Mouse (Mus musculus): Measurements from ENCODE around the gene T. TPM values are rescaled to one million over a fixed set of nuclear protein-coding genes. Genes with fewer than 3 reads are reported as not detected.

The T gene
- polyA plus RNA-seq, 2 experiments, result 0.56 to 3.6 TPM

DNA sequence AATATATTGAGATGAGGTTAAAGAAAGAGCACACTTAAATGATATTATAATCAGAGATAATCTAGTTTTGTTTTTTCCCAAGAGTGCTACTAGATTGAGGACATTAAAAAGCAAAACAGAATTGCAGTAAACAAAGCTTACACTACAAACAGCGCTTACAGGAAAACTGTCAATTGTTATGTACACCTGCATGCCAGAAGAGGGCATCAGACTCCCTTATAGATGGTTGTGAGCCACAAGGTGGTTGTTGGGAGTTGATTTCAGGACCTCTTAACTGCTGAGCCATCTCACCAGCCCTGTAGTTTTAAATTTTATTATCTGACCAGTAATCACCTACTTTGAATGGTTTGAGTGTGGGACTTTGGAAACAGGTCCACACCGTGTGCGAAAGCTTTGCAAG lies 14.1 kb downstream of the T start:
- Histone ChIP-seq H3K36me3 (ENCODE audit: control insufficient read depth, insufficient read depth, low read length) (no peaks in the 10 kb centered on the region), H3K9ac (ENCODE audit: low read depth, low read length, severe bottlenecking) (no peak overlapping the region), H3K4me3 (replicated peaks; ENCODE audit: low read length) (no peak overlapping the region), H3K9me3 (ENCODE audit: control insufficient read depth, low read length) (no peaks in the 10 kb centered on the region; the same call in 1 of the 2 replicates), H3K27ac (replicated peaks; ENCODE audit: low read depth, low read length) (no peak overlapping the region), H3K4me1 (ENCODE audit: control insufficient read depth, insufficient read depth, low read length) (no peaks in the 10 kb centered on the region), H3K27me3 (ENCODE audit: control insufficient read depth, insufficient read depth, low read length) (no peaks in the 10 kb centered on the region), H3K4me2 (replicated peaks; ENCODE audit: low read depth, low read length, severe bottlenecking) (no peak overlapping the region)
- WGBS, result 62% methylated on average over 3 of the region's 3 CpGs
- ATAC-seq (ENCODE audit: low FRiP score, low read depth), result no peak
- no peak for TF ChIP-seq POLR2A (IDR thresholded peaks at IDR 0.05; ENCODE audit: borderline replicate concordance, extremely low read depth, insufficient read depth, insufficient read length)
- no peak for DNase-seq (ENCODE audit: low spot score)

DNA sequence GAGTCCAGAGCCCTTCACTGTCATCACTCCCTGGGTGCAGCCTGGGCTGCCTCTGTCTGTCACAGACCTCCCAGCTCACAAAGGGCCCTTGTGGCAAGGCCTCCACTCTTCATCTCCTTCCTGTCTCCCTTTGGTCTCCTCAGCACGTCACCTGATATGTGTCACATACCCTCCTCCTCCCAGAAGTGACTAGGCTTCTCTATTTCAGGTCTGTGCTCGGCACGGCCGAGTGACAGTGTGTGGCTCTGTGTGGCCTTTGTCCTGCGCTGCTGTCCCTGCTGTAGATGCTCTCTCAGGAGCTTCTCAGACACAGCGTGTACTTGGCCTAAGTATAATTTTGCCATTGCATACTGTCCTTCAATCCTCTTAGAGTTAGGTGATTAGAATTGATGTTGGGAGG lies 21.0 kb downstream of the T start:
- WGBS, result 59% methylated on average over 6 of the region's 6 CpGs
- H3K9me3 ChIP-seq (ENCODE audit: control insufficient read depth, low read length), result no peaks in the 10 kb centered on the region

DNA sequence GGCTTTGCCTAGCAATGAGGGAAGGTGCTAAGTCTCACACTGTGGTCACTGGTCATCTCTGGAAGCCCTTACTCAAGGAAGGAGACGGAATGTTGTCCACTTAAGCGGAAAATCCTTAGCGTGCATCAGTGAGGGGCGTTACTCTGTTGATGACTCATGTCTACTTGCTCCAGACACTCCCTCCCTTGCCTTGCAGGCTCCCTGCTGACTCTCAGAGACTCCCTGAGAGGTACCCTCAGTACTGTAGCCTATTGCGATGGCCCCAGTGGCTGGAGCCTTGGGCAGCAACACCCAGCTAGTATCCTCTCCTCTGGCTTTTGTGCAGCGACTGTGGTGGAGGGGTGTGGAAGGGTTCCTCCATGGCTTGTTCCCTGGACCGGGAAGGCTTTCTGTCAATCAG lies 21.4 kb downstream of the T start:
- H3K4me3 ChIP-seq (replicated peaks; ENCODE audit: low read length), result no peak overlapping the region
- ATAC-seq (ENCODE audit: low FRiP score, low read depth), result no peak
- no peak for DNase-seq (ENCODE audit: low spot score)
- no peak for TF ChIP-seq POLR2A (IDR thresholded peaks at IDR 0.05; ENCODE audit: borderline replicate concordance, extremely low read depth, insufficient read depth, insufficient read length)
- no peak overlapping the region for H3K27ac ChIP-seq (replicated peaks; ENCODE audit: low read depth, low read length)
- H3K27me3 ChIP-seq (ENCODE audit: control insufficient read depth, insufficient read depth, low read length), result peaks cover 3% of the 10 kb centered on the region; the same call in 1 of the 2 replicates
- H3K9ac ChIP-seq (ENCODE audit: low read depth, low read length, severe bottlenecking), result no peak overlapping the region
- H3K4me1 ChIP-seq (ENCODE audit: control insufficient read depth, insufficient read depth, low read length), result no peaks in the 10 kb centered on the region
- H3K36me3 ChIP-seq (ENCODE audit: control insufficient read depth, insufficient read depth, low read length), result no peaks in the 10 kb centered on the region
- H3K9me3 ChIP-seq (ENCODE audit: control insufficient read depth, low read length), result no peaks in the 10 kb centered on the region
- H3K4me2 ChIP-seq (replicated peaks; ENCODE audit: low read depth, low read length, severe bottlenecking), result no peak overlapping the region
- WGBS, result 77% methylated on average over 7 of the region's 7 CpGs

More for the DNA sequence above, 21.0 kb downstream of the T start:
- H3K4me1 ChIP-seq (ENCODE audit: control insufficient read depth, insufficient read depth, low read length), result no peaks in the 10 kb centered on the region
- peaks cover 1% of the 10 kb centered on the region; the same call in 1 of the 2 replicates for H3K27me3 ChIP-seq (ENCODE audit: control insufficient read depth, insufficient read depth, low read length)
- no peak overlapping the region for H3K4me3 ChIP-seq (replicated peaks; ENCODE audit: low read length)
- no peak for TF ChIP-seq POLR2A (IDR thresholded peaks at IDR 0.05; ENCODE audit: borderline replicate concordance, extremely low read depth, insufficient read depth, insufficient read length)
- DNase-seq (ENCODE audit: low spot score), result no peak
- H3K4me2 ChIP-seq (replicated peaks; ENCODE audit: low read depth, low read length, severe bottlenecking), result no peak overlapping the region
- no peak overlapping the region for H3K27ac ChIP-seq (replicated peaks; ENCODE audit: low read depth, low read length)
- no peak overlapping the region for H3K9ac ChIP-seq (ENCODE audit: low read depth, low read length, severe bottlenecking)
- H3K36me3 ChIP-seq (ENCODE audit: control insufficient read depth, insufficient read depth, low read length), result no peaks in the 10 kb centered on the region
- ATAC-seq (ENCODE audit: low FRiP score, low read depth), result no peak

DNA sequence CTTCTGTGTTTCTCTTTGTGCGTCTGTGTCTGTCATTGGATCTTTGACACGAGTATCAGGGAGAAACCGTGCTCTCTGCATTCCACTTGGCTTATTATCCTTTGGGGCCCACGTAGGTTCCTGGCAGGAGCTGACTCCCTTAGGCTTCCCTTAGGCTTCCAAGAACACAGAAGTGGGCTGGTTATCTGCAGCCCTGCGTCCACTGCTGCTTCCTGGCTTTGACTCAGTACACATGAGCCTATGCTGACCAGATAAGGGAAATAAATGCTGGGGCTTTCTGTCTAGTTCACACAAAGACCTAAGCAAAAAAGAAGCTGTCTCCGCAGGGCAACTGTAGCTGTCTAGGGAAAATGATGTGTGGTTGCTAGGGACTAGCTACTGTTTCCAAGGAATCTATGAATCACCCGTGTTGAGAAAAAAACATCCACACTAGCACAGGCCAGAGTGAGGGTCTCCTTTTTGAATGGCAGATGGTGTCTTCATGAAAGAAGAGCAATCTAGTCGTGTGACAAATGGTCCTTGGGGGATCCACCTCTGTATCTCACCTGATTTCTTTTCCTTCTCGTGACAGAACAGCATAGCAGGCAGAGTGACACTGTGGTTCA lies 22.7 kb downstream of the T start:
- no peaks in the 10 kb centered on the region for H3K36me3 ChIP-seq (ENCODE audit: control insufficient read depth, insufficient read depth, low read length)
- no peak for DNase-seq (ENCODE audit: low spot score)
- H3K4me2 ChIP-seq (replicated peaks; ENCODE audit: low read depth, low read length, severe bottlenecking), result no peak overlapping the region
- no peak overlapping the region for H3K27ac ChIP-seq (replicated peaks; ENCODE audit: low read depth, low read length)
- 51% methylated on average over 9 of the region's 9 CpGs for whole genome bisulfite sequencing
- no peak for ATAC-seq (ENCODE audit: low FRiP score, low read depth)
- H3K4me3 ChIP-seq (replicated peaks; ENCODE audit: low read length), result no peak overlapping the region
- H3K9me3 ChIP-seq (ENCODE audit: control insufficient read depth, low read length), result no peaks in the 10 kb centered on the region
- no peaks in the 10 kb centered on the region for H3K4me1 ChIP-seq (ENCODE audit: control insufficient read depth, insufficient read depth, low read length)
- TF ChIP-seq POLR2A (IDR thresholded peaks at IDR 0.05; ENCODE audit: borderline replicate concordance, extremely low read depth, insufficient read depth, insufficient read length), result no peak
- H3K27me3 ChIP-seq (ENCODE audit: control insufficient read depth, insufficient read depth, low read length), result peaks cover 3% of the 10 kb centered on the region; the same call in 1 of the 2 replicates
- H3K9ac ChIP-seq (ENCODE audit: low read depth, low read length, severe bottlenecking), result no peak overlapping the region; the same call in 1 of the 2 replicates

DNA sequence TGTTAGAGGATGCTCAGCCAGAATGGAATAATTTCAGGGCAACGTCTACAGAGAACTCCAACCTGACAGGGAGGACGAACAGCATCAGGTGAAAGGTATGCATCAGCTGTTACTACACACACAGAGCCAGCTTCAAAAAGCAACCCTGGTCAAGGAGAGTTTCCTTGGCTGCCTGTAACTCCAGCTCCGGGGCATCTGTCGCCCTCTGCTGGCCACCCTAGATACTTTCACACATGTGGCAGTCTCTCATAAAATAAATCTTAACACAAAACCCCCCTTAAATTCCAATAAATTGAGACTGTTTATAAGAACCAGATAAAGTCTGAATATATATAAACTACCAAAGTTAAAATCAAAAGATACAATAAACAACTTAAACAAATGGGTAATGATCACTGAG lies 27.3 kb downstream of the T start:
- no peak overlapping the region for H3K4me3 ChIP-seq (replicated peaks; ENCODE audit: low read length)
- no peak overlapping the region for H3K9ac ChIP-seq (ENCODE audit: low read depth, low read length, severe bottlenecking)
- H3K9me3 ChIP-seq (ENCODE audit: control insufficient read depth, low read length), result no peaks in the 10 kb centered on the region
- peaks cover 3% of the 10 kb centered on the region; the same call in 1 of the 2 replicates for H3K27me3 ChIP-seq (ENCODE audit: control insufficient read depth, insufficient read depth, low read length)
- H3K4me1 ChIP-seq (ENCODE audit: control insufficient read depth, insufficient read depth, low read length), result no peaks in the 10 kb centered on the region
- H3K4me2 ChIP-seq (replicated peaks; ENCODE audit: low read depth, low read length, severe bottlenecking), result no peak overlapping the region
- ATAC-seq (ENCODE audit: low FRiP score, low read depth), result no peak
- H3K36me3 ChIP-seq (ENCODE audit: control insufficient read depth, insufficient read depth, low read length), result no peaks in the 10 kb centered on the region
- H3K27ac ChIP-seq (replicated peaks; ENCODE audit: low read depth, low read length), result no peak overlapping the region
- WGBS, result 5% methylated on average over 4 of the region's 4 CpGs
- peak; percentile 57 for DNase-seq (ENCODE audit: low spot score)
- TF ChIP-seq POLR2A (IDR thresholded peaks at IDR 0.05; ENCODE audit: borderline replicate concordance, extremely low read depth, insufficient read depth, insufficient read length), result no peak

Measured in limb, embryonic 14.5 days (tissue).